Mouse (Mus musculus) hindbrain, embryonic 11.5 days (tissue): ENCODE measurements at regions not wholly inside any gene's neighbourhood (a gene's known extent, or its start where the extent isn't known, plus 50 kb on each side); places are given as distances from the start of the nearest gene placed in this dataset.

Experiments used
- ATAC-seq: fragments of 200-750 bp; cut with Nextera tagmentation; 2 replicates; pipeline ENCODE4 v1.8.0; 2017; ENCODE audit warnings: mild to moderate bottlenecking, moderate TSS enrichment, moderate library complexity; ENCODE audit not compliant: low FRiP score
- DNase-seq: peaks from one replicate; pipeline ENCODE4 v3.0.0-alpha.2; 2015; ENCODE audit warnings: low spot score
- H3K27ac ChIP-seq: fragments of 300-500 bp; sonication (generic); 2 replicates; pipeline ENCODE4 v1.5.1; 2014; ENCODE audit warnings: mild to moderate bottlenecking, low read depth, low read length
- H3K27me3 ChIP-seq: fragments of 300-500 bp; sonication (generic); 2 replicates; pipeline ENCODE4 v1.6.1; 2014; ENCODE audit warnings: mild to moderate bottlenecking, low read length, moderate library complexity, mixed read lengths; ENCODE audit not compliant: control insufficient read depth, insufficient read depth
- H3K36me3 ChIP-seq: fragments of 300-500 bp; sonication (generic); 2 replicates; pipeline ENCODE4 v1.6.1; 2014; ENCODE audit warnings: mild to moderate bottlenecking, low read length, moderate library complexity, mixed read lengths; ENCODE audit not compliant: control insufficient read depth, insufficient read depth
- H3K4me1 ChIP-seq: fragments of 300-500 bp; sonication (generic); replicated peaks from 2 replicates; pipeline ENCODE4 v1.6.1; 2014; ENCODE audit warnings: low read length, mixed read lengths; ENCODE audit not compliant: control insufficient read depth, insufficient read depth
- H3K4me2 ChIP-seq: fragments of 300-500 bp; sonication (generic); replicated peaks from 2 replicates; pipeline ENCODE4 v1.6.1; 2014; ENCODE audit warnings: mild to moderate bottlenecking, low read depth, low read length
- H3K4me3 ChIP-seq: fragments of 300-500 bp; sonication (generic); 2 replicates; pipeline ENCODE4 v1.5.1; 2014; ENCODE audit warnings: low read depth, low read length
- H3K9ac ChIP-seq: fragments of 300-500 bp; sonication (generic); 2 replicates; pipeline ENCODE4 v1.6.1; 2014; ENCODE audit warnings: low read depth, low read length
- H3K9me3 ChIP-seq: fragments of 300-500 bp; sonication (generic); 2 replicates; pipeline ENCODE4 v1.6.1; 2016; ENCODE audit warnings: low read length; ENCODE audit not compliant: control insufficient read depth
- WGBS: fragments of 180-500 bp; shearing (Covaris S2); extraction: QIAGEN DNeasy Blood & Tissue Kit; methylation state at CpG from one replicate; pipeline ENCODE4 v1.1.7; 2014; 5-methylcytosine and 5-hydroxymethylcytosine counted together

- no peak overlapping the region for H3K4me2 ChIP-seq
- 50% methylated on average over 8 of the region's 8 CpGs for WGBS
- no peak for ATAC-seq
- no peak for DNase-seq
- no peaks in the 10 kb centered on the region for H3K9me3 ChIP-seq
- no peaks in the 10 kb centered on the region for H3K36me3 ChIP-seq
- H3K4me3 ChIP-seq: no peak overlapping the region
- no peak overlapping the region for H3K27ac ChIP-seq
- H3K4me1 ChIP-seq: no peaks in the 10 kb centered on the region
- no peak overlapping the region for H3K9ac ChIP-seq
- H3K27me3 ChIP-seq: no peaks in the 10 kb centered on the region
Measured at GRCm38 (mm10) chr12:26152992-26153391, 262.1 kb downstream of the Rnf144a start.

DNA sequence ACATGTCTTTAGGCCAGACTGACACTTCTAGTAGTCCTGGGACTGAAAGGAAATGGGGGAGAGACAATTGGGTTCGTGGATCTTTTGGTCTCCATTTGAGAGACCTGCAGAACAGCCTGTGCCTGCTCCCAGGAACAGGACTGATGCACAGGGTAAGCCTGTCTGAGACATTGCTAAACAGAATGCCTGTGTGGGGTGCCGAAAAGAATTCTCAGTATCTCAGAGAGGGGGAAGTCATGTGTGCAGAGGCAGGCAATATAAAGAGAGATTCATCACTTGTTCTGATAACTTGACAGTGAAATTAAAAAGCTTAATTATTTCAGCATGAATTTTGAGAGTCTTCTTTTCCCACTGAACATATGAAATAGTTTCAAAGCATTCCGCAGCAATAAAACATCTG, 268.7 kb downstream of the Rnf144a start:
- no peak overlapping the region for H3K4me3 ChIP-seq
- no peaks in the 10 kb centered on the region for H3K27me3 ChIP-seq
- no peak overlapping the region for H3K27ac ChIP-seq
- ATAC-seq: no peak
- WGBS: 80% methylated on average over 3 of the region's 3 CpGs
- H3K36me3 ChIP-seq: no peaks in the 10 kb centered on the region
- no peaks in the 10 kb centered on the region for H3K4me1 ChIP-seq
- DNase-seq: no peak
- no peak overlapping the region for H3K4me2 ChIP-seq
- H3K9ac ChIP-seq: no peak overlapping the region
- no peaks in the 10 kb centered on the region for H3K9me3 ChIP-seq

GRCm38 (mm10) chr12:26145085-26145714, 269.9 kb downstream of the Rnf144a start:
- ATAC-seq (no peak), DNase-seq (no peak)
- 66% methylated on average over 6 of the region's 6 CpGs for WGBS
- no peaks in the 10 kb centered on the region for H3K27me3 ChIP-seq
- H3K9me3 ChIP-seq: no peaks in the 10 kb centered on the region
- no peak overlapping the region for H3K4me2 ChIP-seq
- H3K27ac ChIP-seq: no peak overlapping the region
- H3K9ac ChIP-seq: no peak overlapping the region
- H3K36me3 ChIP-seq: no peaks in the 10 kb centered on the region
- no peak overlapping the region for H3K4me3 ChIP-seq
- no peaks in the 10 kb centered on the region for H3K4me1 ChIP-seq

DNA sequence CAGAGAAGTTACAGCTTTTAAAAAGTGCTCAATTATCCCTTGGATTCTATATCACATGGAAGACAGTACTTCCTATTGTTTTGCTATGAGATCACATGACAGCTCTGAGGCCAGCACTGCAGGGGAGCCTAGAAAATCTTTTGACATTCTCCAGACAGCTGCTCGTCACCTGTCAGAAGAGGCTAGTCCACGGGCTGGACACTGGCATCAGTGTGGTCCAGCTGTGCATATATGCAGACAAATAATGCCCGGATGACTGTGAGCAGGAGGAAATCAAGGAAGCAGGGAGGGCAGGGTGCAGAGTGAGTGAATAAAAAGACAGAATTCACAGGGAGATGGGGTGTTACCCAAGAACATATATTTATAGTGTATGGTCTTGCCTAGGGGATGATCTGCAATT, 270.4 kb downstream of the Rnf144a start:
- no peak overlapping the region for H3K4me2 ChIP-seq
- H3K9me3 ChIP-seq: no peaks in the 10 kb centered on the region
- H3K27ac ChIP-seq: no peak overlapping the region
- WGBS: 55% methylated on average over 3 of the region's 3 CpGs
- H3K4me1 ChIP-seq: no peaks in the 10 kb centered on the region
- no peak overlapping the region for H3K9ac ChIP-seq
- no peaks in the 10 kb centered on the region for H3K36me3 ChIP-seq
- no peak for DNase-seq
- no peaks in the 10 kb centered on the region for H3K27me3 ChIP-seq
- no peak overlapping the region for H3K4me3 ChIP-seq
- no peak for ATAC-seq

DNA sequence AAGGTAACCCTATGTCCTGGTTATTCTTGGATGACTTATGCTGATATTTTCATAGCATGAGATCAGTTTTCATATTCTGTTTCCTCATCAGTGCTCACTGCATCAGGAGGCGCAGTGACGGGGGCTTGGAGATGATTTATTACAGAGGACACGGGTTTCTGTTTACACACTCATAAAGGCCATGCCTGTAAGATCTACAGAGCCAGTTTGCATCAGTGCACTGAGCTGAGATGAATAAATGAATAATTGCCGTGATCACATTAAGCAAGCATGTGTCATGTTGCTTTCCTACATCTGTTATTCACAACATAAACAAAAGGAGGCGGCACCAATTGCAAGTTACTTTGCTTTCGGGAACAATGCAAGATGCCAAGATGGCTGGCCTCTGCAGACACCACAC, 271.6 kb downstream of the Rnf144a start:
- no peaks in the 10 kb centered on the region for H3K9me3 ChIP-seq
- no peak overlapping the region for H3K4me2 ChIP-seq
- DNase-seq (peak; percentile 31), ATAC-seq (no peak)
- whole genome bisulfite sequencing: 47% methylated on average over 6 of the region's 6 CpGs
- H3K27me3 ChIP-seq: no peaks in the 10 kb centered on the region
- H3K27ac ChIP-seq: no peak overlapping the region
- no peak overlapping the region for H3K4me3 ChIP-seq
- no peaks in the 10 kb centered on the region for H3K4me1 ChIP-seq
- H3K36me3 ChIP-seq: no peaks in the 10 kb centered on the region
- H3K9ac ChIP-seq: no peak overlapping the region

DNA sequence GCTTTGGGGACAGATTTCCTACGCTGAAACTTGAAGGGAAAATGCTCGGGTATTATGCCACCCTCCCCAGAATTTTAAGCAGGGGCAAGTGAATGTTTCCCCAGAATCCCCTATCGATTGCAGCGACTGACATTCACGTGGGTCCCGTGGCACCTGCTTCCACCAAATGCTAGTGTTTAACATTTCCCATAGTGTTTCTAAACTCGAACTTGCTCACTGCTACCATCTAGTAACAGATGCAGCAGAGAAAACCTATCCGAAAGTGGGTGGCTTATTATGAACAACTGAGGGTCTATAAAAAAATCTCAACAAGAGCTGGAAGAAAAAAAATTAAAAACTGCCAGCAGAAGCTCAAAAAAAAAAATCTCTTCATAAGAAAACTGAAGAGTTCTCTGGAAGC, 284.2 kb downstream of the Rnf144a start:
- H3K36me3 ChIP-seq: no peaks in the 10 kb centered on the region
- H3K9me3 ChIP-seq: no peaks in the 10 kb centered on the region
- H3K4me2 ChIP-seq: no peak overlapping the region
- no peaks in the 10 kb centered on the region for H3K4me1 ChIP-seq
- 90% methylated on average over 8 of the region's 8 CpGs for WGBS
- ATAC-seq: no peak
- no peak overlapping the region for H3K27ac ChIP-seq
- no peak overlapping the region for H3K9ac ChIP-seq
- no peak for DNase-seq
- H3K4me3 ChIP-seq: no peak overlapping the region
- H3K27me3 ChIP-seq: no peaks in the 10 kb centered on the region

GRCm38 (mm10) chr12:26130011-26130410, 285.0 kb downstream of the Rnf144a start:
- DNase-seq (no peak), ATAC-seq (no peak)
- Histone ChIP-seq H3K4me2 (no peak overlapping the region), H3K9ac (no peak overlapping the region), H3K4me3 (no peak overlapping the region), H3K4me1 (no peaks in the 10 kb centered on the region), H3K27me3 (no peaks in the 10 kb centered on the region), H3K9me3 (no peaks in the 10 kb centered on the region), H3K27ac (no peak overlapping the region), H3K36me3 (no peaks in the 10 kb centered on the region)
- WGBS: 85% methylated on average over 3 of the region's 3 CpGs

DNA sequence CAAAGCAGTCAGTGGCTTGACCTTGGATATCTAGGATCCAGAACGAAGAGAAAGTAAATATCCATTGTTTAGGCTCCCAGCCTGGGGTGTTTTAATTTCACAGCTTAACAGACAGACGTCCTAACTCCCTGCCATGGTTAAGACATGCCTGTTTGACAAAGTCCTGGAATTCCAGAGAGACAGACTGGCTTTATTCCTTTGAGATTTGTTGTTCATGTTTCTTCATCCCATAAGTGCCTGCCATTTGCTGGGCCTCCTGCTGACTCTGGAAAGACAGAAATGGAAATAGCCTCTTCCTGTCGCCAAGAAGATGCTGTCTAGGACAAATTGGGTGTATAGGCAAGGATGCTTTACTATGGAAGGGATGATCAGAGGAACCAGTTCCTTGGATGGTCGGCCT, 285.5 kb downstream of the Rnf144a start:
- H3K27ac ChIP-seq: no peak overlapping the region
- no peak overlapping the region for H3K4me3 ChIP-seq
- no peak overlapping the region for H3K9ac ChIP-seq
- H3K4me1 ChIP-seq: no peaks in the 10 kb centered on the region
- H3K27me3 ChIP-seq: no peaks in the 10 kb centered on the region
- no peak overlapping the region for H3K4me2 ChIP-seq
- H3K36me3 ChIP-seq: no peaks in the 10 kb centered on the region
- ATAC-seq (no peak), DNase-seq (no peak)
- WGBS: 54% methylated on average over 4 of the region's 4 CpGs
- no peaks in the 10 kb centered on the region for H3K9me3 ChIP-seq

GRCm38 (mm10) chr12:26128851-26129250, 286.2 kb downstream of the Rnf144a start:
- no peaks in the 10 kb centered on the region for H3K4me1 ChIP-seq
- DNase-seq (no peak), ATAC-seq (no peak)
- H3K36me3 ChIP-seq: no peaks in the 10 kb centered on the region
- H3K27ac ChIP-seq: no peak overlapping the region
- no peak overlapping the region for H3K4me3 ChIP-seq
- no peak overlapping the region for H3K4me2 ChIP-seq
- no peaks in the 10 kb centered on the region for H3K27me3 ChIP-seq
- H3K9me3 ChIP-seq: no peaks in the 10 kb centered on the region
- H3K9ac ChIP-seq: no peak overlapping the region
